Mouse (Mus musculus) CH12.LX (cell line): ENCODE data around the gene Ptgr1. TPM values are rescaled to one million over a fixed set of nuclear protein-coding genes. Genes with fewer than 3 reads are reported as not detected.

Experiments used
- DNase-seq: peaks from one replicate; pipeline ENCODE4 v3.0.0-alpha.2; 2013; ENCODE audit errors: extremely low read depth
- H3K27ac ChIP-seq: 2 replicates; pipeline ENCODE4 v1.5.1; 2012; ENCODE audit warnings: low read depth, mild to moderate bottlenecking, control low read depth, moderate library complexity; ENCODE audit not compliant: insufficient read depth
- H3K27me3 ChIP-seq: replicated peaks from 2 replicates; pipeline ENCODE3; 2012; ENCODE audit warnings: inconsistent platforms
- H3K36me3 ChIP-seq, 2 experiments: replicated peaks in 1 of 2; 2 replicates each; pipeline versions ENCODE3 to v1.6.1; 2012; ENCODE audit warnings: inconsistent platforms in 1 of 2, low read length in 1 of 2, mild to moderate bottlenecking in 1 of 2, mixed read lengths in 1 of 2, moderate library complexity in 1 of 2; ENCODE audit not compliant: control insufficient read depth in 1 of 2, insufficient read depth in 1 of 2
- H3K4me1 ChIP-seq, 2 experiments: 2 replicates each; pipeline ENCODE4 v1.6.1; 2012; ENCODE audit warnings: inconsistent platforms in 1 of 2, moderate library complexity in 1 of 2; ENCODE audit not compliant: insufficient read depth in 2 of 2, control insufficient read depth in 1 of 2
- H3K4me2 ChIP-seq: 2 replicates; pipeline ENCODE4 v1.6.1; 2012; ENCODE audit warnings: low read depth, mild to moderate bottlenecking, control low read depth; ENCODE audit not compliant: poor library complexity, insufficient read depth, severe bottlenecking
- H3K4me3 ChIP-seq, 3 experiments: fragments of 150-350 bp in 1 of 3; sonication (generic) in 1 of 3; replicated peaks in 1 of 3; 2 replicates each; pipeline versions ENCODE3 to v1.5.1; 2011 to 2012; ENCODE audit warnings: low read depth in 2 of 3, low read length in 2 of 3, mild to moderate bottlenecking in 2 of 3, moderate library complexity in 2 of 3, control low read depth in 1 of 3, improper control_type of control experiment in 1 of 3, inconsistent platforms in 1 of 3, mixed read lengths in 1 of 3; ENCODE audit not compliant: poor library complexity in 1 of 3
- H3K79me2 ChIP-seq: replicated peaks from 2 replicates; pipeline ENCODE4 v1.6.1; 2012; ENCODE audit warnings: mild to moderate bottlenecking, moderate library complexity; ENCODE audit not compliant: control insufficient read depth, poor library complexity, insufficient read depth, severe bottlenecking; ENCODE audit errors: extremely low read depth
- H3K9ac ChIP-seq: 2 replicates; pipeline ENCODE4 v1.6.1; 2012; ENCODE audit warnings: low read depth, mild to moderate bottlenecking, control low read depth, moderate library complexity; ENCODE audit not compliant: insufficient read depth
- H3K9me3 ChIP-seq: replicated peaks from 2 replicates; pipeline ENCODE3; 2012; ENCODE audit warnings: low read length, inconsistent platforms, mixed read lengths
- BHLHE40 ChIP-seq: IDR thresholded peaks from 2 replicates; pipeline ENCODE4 v1.6.1; 2011; ENCODE audit warnings: mild to moderate bottlenecking, low read depth, low read length, improper control_type of control experiment
- CHD1 ChIP-seq: IDR thresholded peaks from 2 replicates; pipeline ENCODE4 v1.6.1; 2012; ENCODE audit warnings: low read depth, low read length, improper control_type of control experiment, inconsistent platforms
- CTCF ChIP-seq, 2 experiments: IDR thresholded peaks in 1 of 2; conservative IDR thresholded peaks in 1 of 2; 2 replicates each; pipeline ENCODE4 v1.5.1; 2011 to 2012; ENCODE audit warnings: low read depth in 2 of 2, low read length in 2 of 2, improper control_type of control experiment in 1 of 2, inconsistent platforms in 1 of 2, mild to moderate bottlenecking in 1 of 2, moderate library complexity in 1 of 2
- E2F4 ChIP-seq: IDR thresholded peaks from 2 replicates; pipeline ENCODE4 v1.6.1; 2011; ENCODE audit warnings: low read depth, low read length, improper control_type of control experiment; ENCODE audit not compliant: insufficient replicate concordance
- EP300 ChIP-seq: IDR thresholded peaks from 2 replicates; pipeline ENCODE4 v1.6.1; 2011; ENCODE audit warnings: low read length, improper control_type of control experiment
- GABPA ChIP-seq: IDR thresholded peaks from 2 replicates; pipeline ENCODE4 v1.6.1; 2012; ENCODE audit warnings: low read depth, low read length, improper control_type of control experiment, inconsistent platforms; ENCODE audit not compliant: insufficient replicate concordance
- HCFC1 ChIP-seq: IDR thresholded peaks from 2 replicates; pipeline ENCODE4 v1.6.1; 2012; ENCODE audit warnings: low read depth, mild to moderate bottlenecking, inconsistent platforms, low read length, improper control_type of control experiment
- IRF4 ChIP-seq: IDR thresholded peaks from 2 replicates; pipeline ENCODE4 v1.6.1; 2014; ENCODE audit warnings: low read depth, mild to moderate bottlenecking, inconsistent platforms, low read length, improper control_type of control experiment
- JUN ChIP-seq: IDR thresholded peaks from 2 replicates; pipeline ENCODE4 v1.6.1; 2011; ENCODE audit warnings: low read depth, mild to moderate bottlenecking, low read length, improper control_type of control experiment, moderate library complexity; ENCODE audit not compliant: insufficient read depth
- MAFK ChIP-seq: IDR thresholded peaks from 2 replicates; pipeline ENCODE4 v1.6.1; 2011; ENCODE audit warnings: low read length, improper control_type of control experiment; ENCODE audit not compliant: insufficient replicate concordance
- MAZ ChIP-seq: IDR thresholded peaks from 2 replicates; pipeline ENCODE4 v1.6.1; 2012; ENCODE audit warnings: low read depth, mild to moderate bottlenecking, inconsistent platforms, low read length, improper control_type of control experiment, moderate library complexity
- MXI1 ChIP-seq: IDR thresholded peaks from 2 replicates; pipeline ENCODE4 v1.6.1; 2011; ENCODE audit warnings: mild to moderate bottlenecking, low read depth, low read length, improper control_type of control experiment
- MYC ChIP-seq: IDR thresholded peaks from 2 replicates; pipeline ENCODE4 v1.6.1; 2011; ENCODE audit warnings: low read depth, mild to moderate bottlenecking, improper control_type of control experiment, low read length
- PAX5 ChIP-seq: IDR thresholded peaks from 2 replicates; pipeline ENCODE4 v1.6.1; 2012; ENCODE audit warnings: low read length, inconsistent platforms, mixed read lengths
- POLR2A ChIP-seq: IDR thresholded peaks from 2 replicates; pipeline ENCODE4 v1.6.1; 2011; ENCODE audit warnings: low read depth, mild to moderate bottlenecking, improper control_type of control experiment, low read length
- RCOR1 ChIP-seq: conservative IDR thresholded peaks from 2 replicates; pipeline ENCODE4 v1.6.1; 2012; ENCODE audit warnings: low read depth, mild to moderate bottlenecking, inconsistent platforms, low read length, improper control_type of control experiment
- SMC3 ChIP-seq: IDR thresholded peaks from 2 replicates; pipeline ENCODE4 v1.6.1; 2011; ENCODE audit warnings: low read depth, low read length, improper control_type of control experiment
- TCF12 ChIP-seq: IDR thresholded peaks from 2 replicates; pipeline ENCODE4 v1.6.1; 2014; ENCODE audit warnings: low read depth, mild to moderate bottlenecking, inconsistent platforms, low read length, improper control_type of control experiment
- USF2 ChIP-seq: conservative IDR thresholded peaks from 2 replicates; pipeline ENCODE4 v1.6.1; 2011; ENCODE audit warnings: low read depth, low read length, improper control_type of control experiment
- ZC3H11A ChIP-seq: IDR thresholded peaks from 2 replicates; pipeline ENCODE4 v1.6.1; 2012; ENCODE audit warnings: low read depth, mild to moderate bottlenecking, inconsistent platforms, low read length, improper control_type of control experiment
- dilution Hi-C: fragments of 300-500 bp; cut with MboI; formaldehyde crosslinking; loops from 2 replicates; pipeline ENCODE4 v1.14.3; 2020; ENCODE audit warnings: low sequenced_read_pairs; ENCODE audit not compliant: extremely low pct_unique_long_range_greater_than_20kb, extremely low pct_ligation_motif_present
- in situ Hi-C: fragments of 300-500 bp; cut with MboI; formaldehyde crosslinking; loops from 3 replicates; pipeline ENCODE4 v1.14.3; 2019; ENCODE audit warnings: low sequenced_read_pairs, low pct_ligation_motif_present, low pct_unique_long_range_greater_than_20kb, mixed read lengths
- polyA plus RNA-seq: library from polyadenylated mRNA; unstranded; fragments of >175 nt; gene quantifications from 2 replicates; pipeline ENCODE4 v1.2.1, GENCODE M21; 2012; ENCODE audit warnings: low read depth; ENCODE audit not compliant: insufficient read length
- total RNA-seq, 2 experiments: library from RNA; depleted of rRNA; stranded (reverse); fragments of 300-350 nt in 1 of 2; fragments of >200 nt in 1 of 2; gene quantifications; 2 replicates each; pipeline ENCODE4 v1.2.3; 2012 to 2014

Ptgr1 gene
- total and polyA plus RNA-seq, 3 experiments: 2.4 to 7.2 (median 4.0) TPM

GRCm38 (mm10) chr4:58975711-58976110 lies 11.2 kb downstream of the Ptgr1 start:
- H3K4me2 ChIP-seq: no peak overlapping the region
- no peak for DNase-seq
- TF ChIP-seq CHD1: no peak
- no peak for TF ChIP-seq TCF12
- TF ChIP-seq PAX5: no peak
- TF ChIP-seq GABPA: no peak
- TF ChIP-seq JUN: no peak
- no peak for TF ChIP-seq ZC3H11A
- TF ChIP-seq HCFC1: no peak
- no peak for TF ChIP-seq RCOR1
- TF ChIP-seq MXI1: no peak
- TF ChIP-seq CTCF (conservative IDR thresholded peaks at IDR 0.05 in 1 of 2, IDR thresholded peaks at IDR 0.05 in 1 of 2; ENCODE audit: low read depth in 2 of 2, low read length in 2 of 2): no peak
- no peak for TF ChIP-seq MAZ
- TF ChIP-seq MYC: no peak
- TF ChIP-seq E2F4: no peak
- TF ChIP-seq IRF4: no peak
- no peak for TF ChIP-seq USF2
- TF ChIP-seq EP300: no peak
- no peak for TF ChIP-seq MAFK
- TF ChIP-seq POLR2A: no peak
- TF ChIP-seq BHLHE40: no peak
- TF ChIP-seq, all 38 proteins: peak for 0
- no peaks in the 10 kb centered on the region for H3K79me2 ChIP-seq
- no peak overlapping the region for H3K27ac ChIP-seq
- in situ Hi-C loops (no loop called here), dilution Hi-C loops (no loop called here)
- H3K36me3 ChIP-seq: peaks cover 0 to 2% of the 10 kb centered on the region in 2 experiments
- H3K4me3 ChIP-seq: no peak overlapping the region
- H3K9ac ChIP-seq: no peak overlapping the region
- H3K27me3 ChIP-seq: no peaks in the 10 kb centered on the region
- H3K4me1 ChIP-seq: no peaks in the 10 kb centered on the region
- no peaks in the 10 kb centered on the region for H3K9me3 ChIP-seq

- Histone ChIP-seq H3K36me3 (peaks cover 0 to under 1% of the 10 kb centered on the region in 2 experiments), H3K9ac (no peak overlapping the region), H3K4me1 (no peaks in the 10 kb centered on the region), H3K27ac (no peak overlapping the region), H3K79me2 (no peaks in the 10 kb centered on the region), H3K4me2 (no peak overlapping the region), H3K27me3 (no peaks in the 10 kb centered on the region), H3K4me3 (no peak overlapping the region), H3K9me3 (no peaks in the 10 kb centered on the region)
- in situ Hi-C loops: no loop called here
- dilution Hi-C loops: no loop called here
- TF ChIP-seq SMC3 (no peak), TCF12 (no peak)
- no peak for DNase-seq
Measured at GRCm38 (mm10) chr4:58970678-58971077, 16.2 kb downstream of the Ptgr1 start.
